Mouse (Mus musculus): Measurements from ENCODE around the gene Dennd2d. TPM values are rescaled to one million over a fixed set of nuclear protein-coding genes. Genes with fewer than 3 reads are reported as not detected.
A peak's percentile ranks its signal among the peaks of the same experiment; 100 is the strongest.

Gene Dennd2d
- total RNA-seq, 1 experiment from 2014 or later: 41.4 TPM

GRCm38 (mm10) chr3:106493202-106493601, 11.0 kb downstream of the Dennd2d start:
- ATAC-seq (replicated peaks in 1 of 2; ENCODE audit: insufficient read depth in 1 of 2, low FRiP score in 2 of 2, low TSS enrichment in 1 of 2, low read depth in 1 of 2, poor library complexity in 2 of 2, severe bottlenecking in 2 of 2): no peak

- ATAC-seq (replicated peaks in 1 of 2; ENCODE audit: insufficient read depth in 1 of 2, low FRiP score in 2 of 2, low TSS enrichment in 1 of 2, low read depth in 1 of 2, poor library complexity in 2 of 2, severe bottlenecking in 2 of 2): no peak
Observed at GRCm38 (mm10) chr3:106493882-106494281, 11.7 kb downstream of the Dennd2d start.

GRCm38 (mm10) chr3:106494417-106494950, 12.3 kb downstream of the Dennd2d start:
- ATAC-seq (replicated peaks in 1 of 2; ENCODE audit: insufficient read depth in 1 of 2, low FRiP score in 2 of 2, low TSS enrichment in 1 of 2, low read depth in 1 of 2, poor library complexity in 2 of 2, severe bottlenecking in 2 of 2): no peak

- ATAC-seq (replicated peaks in 1 of 2; ENCODE audit: insufficient read depth in 1 of 2, low FRiP score in 2 of 2, low TSS enrichment in 1 of 2, low read depth in 1 of 2, poor library complexity in 2 of 2, severe bottlenecking in 2 of 2): peak; percentile 15 to 30; a peak in 2 of 4 replicates
Observed at GRCm38 (mm10) chr3:106495346-106496044, 13.3 kb downstream of the Dennd2d start.

GRCm38 (mm10) chr3:106496045-106496721, 14.0 kb downstream of the Dennd2d start:
- ATAC-seq (replicated peaks in 1 of 2; ENCODE audit: insufficient read depth in 1 of 2, low FRiP score in 2 of 2, low TSS enrichment in 1 of 2, low read depth in 1 of 2, poor library complexity in 2 of 2, severe bottlenecking in 2 of 2): peak; percentile 63 to 72; a peak in 3 of 4 replicates

GRCm38 (mm10) chr3:106496996-106497395, 14.8 kb downstream of the Dennd2d start:
- no peak for ATAC-seq (replicated peaks in 1 of 2; ENCODE audit: insufficient read depth in 1 of 2, low FRiP score in 2 of 2, low TSS enrichment in 1 of 2, low read depth in 1 of 2, poor library complexity in 2 of 2, severe bottlenecking in 2 of 2)

GRCm38 (mm10) chr3:106500510-106500909, 18.3 kb downstream of the Dennd2d start:
- ATAC-seq (replicated peaks in 1 of 2; ENCODE audit: insufficient read depth in 1 of 2, low FRiP score in 2 of 2, low TSS enrichment in 1 of 2, low read depth in 1 of 2, poor library complexity in 2 of 2, severe bottlenecking in 2 of 2): no peak

GRCm38 (mm10) chr3:106502892-106503291, 20.7 kb downstream of the Dennd2d start:
- ATAC-seq (replicated peaks in 1 of 2; ENCODE audit: insufficient read depth in 1 of 2, low FRiP score in 2 of 2, low TSS enrichment in 1 of 2, low read depth in 1 of 2, poor library complexity in 2 of 2, severe bottlenecking in 2 of 2): no peak

GRCm38 (mm10) chr3:106510669-106511068, 28.5 kb downstream of the Dennd2d start:
- ATAC-seq (replicated peaks in 1 of 2; ENCODE audit: insufficient read depth in 1 of 2, low FRiP score in 2 of 2, low TSS enrichment in 1 of 2, low read depth in 1 of 2, poor library complexity in 2 of 2, severe bottlenecking in 2 of 2): no peak

GRCm38 (mm10) chr3:106515016-106515415, 32.8 kb downstream of the Dennd2d start:
- no peak for ATAC-seq (replicated peaks in 1 of 2; ENCODE audit: insufficient read depth in 1 of 2, low FRiP score in 2 of 2, low TSS enrichment in 1 of 2, low read depth in 1 of 2, poor library complexity in 2 of 2, severe bottlenecking in 2 of 2)

- no peak for ATAC-seq (replicated peaks in 1 of 2; ENCODE audit: insufficient read depth in 1 of 2, low FRiP score in 2 of 2, low TSS enrichment in 1 of 2, low read depth in 1 of 2, poor library complexity in 2 of 2, severe bottlenecking in 2 of 2)
Observed at GRCm38 (mm10) chr3:106522730-106523129, 40.5 kb downstream of the Dennd2d start.

GRCm38 (mm10) chr3:106526411-106526810, 44.2 kb downstream of the Dennd2d start:
- ATAC-seq (replicated peaks in 1 of 2; ENCODE audit: insufficient read depth in 1 of 2, low FRiP score in 2 of 2, low TSS enrichment in 1 of 2, low read depth in 1 of 2, poor library complexity in 2 of 2, severe bottlenecking in 2 of 2): no peak

GRCm38 (mm10) chr3:106528032-106528431, 45.8 kb downstream of the Dennd2d start:
- no peak for ATAC-seq (replicated peaks in 1 of 2; ENCODE audit: insufficient read depth in 1 of 2, low FRiP score in 2 of 2, low TSS enrichment in 1 of 2, low read depth in 1 of 2, poor library complexity in 2 of 2, severe bottlenecking in 2 of 2)

- ATAC-seq (replicated peaks in 1 of 2; ENCODE audit: insufficient read depth in 1 of 2, low FRiP score in 2 of 2, low TSS enrichment in 1 of 2, low read depth in 1 of 2, poor library complexity in 2 of 2, severe bottlenecking in 2 of 2): no peak
Observed at GRCm38 (mm10) chr3:106533277-106533676, 51.1 kb downstream of the Dennd2d start.

- no peak for ATAC-seq (replicated peaks in 1 of 2; ENCODE audit: insufficient read depth in 1 of 2, low FRiP score in 2 of 2, low TSS enrichment in 1 of 2, low read depth in 1 of 2, poor library complexity in 2 of 2, severe bottlenecking in 2 of 2)
Observed at GRCm38 (mm10) chr3:106544721-106545316, 62.6 kb downstream of the Dennd2d start.

- ATAC-seq (replicated peaks in 1 of 2; ENCODE audit: insufficient read depth in 1 of 2, low FRiP score in 2 of 2, low TSS enrichment in 1 of 2, low read depth in 1 of 2, poor library complexity in 2 of 2, severe bottlenecking in 2 of 2): peak; percentile 88 to 93
Observed at GRCm38 (mm10) chr3:106547171-106547923, 65.1 kb downstream of the Dennd2d start, which contains the start of the genes Dram2 and Cept1. Gene Dram2 (plus strand): TSS chr3:106547798. Gene Cept1 (minus strand): TSS chr3:106547802.

- peak; percentile 10 to 43; a peak in 3 of 4 replicates for ATAC-seq (replicated peaks in 1 of 2; ENCODE audit: insufficient read depth in 1 of 2, low FRiP score in 2 of 2, low TSS enrichment in 1 of 2, low read depth in 1 of 2, poor library complexity in 2 of 2, severe bottlenecking in 2 of 2)
Observed at GRCm38 (mm10) chr3:106547924-106548539, 65.8 kb downstream of the Dennd2d start.

All from hematopoietic stem cell, adult 5-6 weeks (primary cell).